Mouse (Mus musculus): ENCODE measurements at regions not wholly inside any gene's neighbourhood (a gene's known extent, or its start where the extent isn't known, plus 50 kb on each side); places are given as distances from the start of the nearest gene placed in this dataset.

DNA sequence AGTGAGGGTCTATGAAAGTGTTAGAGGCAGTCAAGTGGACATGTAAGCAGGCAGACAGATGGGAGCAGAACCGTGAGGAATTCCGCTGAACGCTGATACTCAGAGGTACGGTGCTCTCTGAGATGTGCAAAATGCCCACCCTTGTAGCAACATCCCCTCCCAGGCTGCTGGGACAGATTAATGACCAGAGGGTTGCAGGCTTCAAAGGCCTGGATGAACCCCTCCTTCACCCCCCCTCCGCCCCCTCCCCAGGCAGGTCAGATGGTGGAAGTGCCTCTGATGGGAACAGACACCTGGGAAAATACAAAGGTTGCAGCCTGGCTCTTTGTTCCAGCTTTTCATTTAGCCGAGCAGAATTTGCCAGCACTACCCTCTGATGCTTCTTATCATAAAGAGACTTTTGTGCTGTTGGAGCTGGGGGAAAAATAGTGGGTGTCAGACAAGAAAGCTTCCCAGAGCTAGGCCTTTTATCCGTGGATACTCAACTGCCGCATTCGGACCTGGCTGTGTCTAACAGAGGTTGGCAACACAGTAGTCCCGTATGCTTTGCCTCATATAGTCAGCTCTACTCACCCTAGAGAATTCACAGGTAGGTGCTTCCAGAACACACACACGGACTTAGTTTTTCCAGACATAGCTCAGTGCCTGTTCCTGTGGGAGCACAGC lies 111.2 kb upstream of the Ranbp3l start:
- TF ChIP-seq GATA1 (IDR thresholded peaks at IDR 0.05; ENCODE audit: borderline replicate concordance, low read length) (no peak), FLI1 (IDR thresholded peaks at IDR 0.05; ENCODE audit: low read length) (no peak)

Measured in megakaryocyte, embryonic 14.5 days (primary cell).